Mouse (Mus musculus): ENCODE data around the gene Nop58. TPM values are rescaled to one million over a fixed set of nuclear protein-coding genes. Genes with fewer than 3 reads are reported as not detected.
A peak's percentile ranks its signal among the peaks of the same experiment; 100 is the strongest.
"Not testable (repeated sequence)": the region's sequence is repeated elsewhere in the genome, so short reads cannot be mapped to it uniquely, and the experiment has no call there.

Gene Nop58
- total RNA-seq (2021): 10 to 100 TPM; 18.5 to 26.9 TPM
- long read RNA-seq, experiment 1, full-length matches to known transcripts: 2 of 6 reads
- long read RNA-seq, experiment 1, partial matches to known transcripts: 2 of 6 reads
- long read RNA-seq, experiment 1, other reads (novel, unspliced or antisense): 2 of 6 reads
- long read RNA-seq, experiment 2, full-length matches to known transcripts: 7 of 14 reads
- long read RNA-seq, experiment 2, partial matches to known transcripts: 3 of 14 reads
- long read RNA-seq, experiment 2, other reads (novel, unspliced or antisense): 4 of 14 reads

- peak; percentile 75 to 80 for DNase-seq
- intact Hi-C loops (cut with DNase I): no loop called here
Measured at GRCm38 (mm10) chr1:59684819-59685755, at the start of gene Nop58. Nop58 (plus strand) TSS chr1:59684971.

GRCm38 (mm10) chr1:59636349-59636748 lies 48.4 kb upstream of the Nop58 start:
- no peak for DNase-seq
- intact Hi-C loops (cut with DNase I): no loop called here

- intact Hi-C loops (cut with DNase I): no loop called here
- DNase-seq: no peak
Measured at GRCm38 (mm10) chr1:59638371-59638770, 46.4 kb upstream of the Nop58 start.

GRCm38 (mm10) chr1:59642488-59642887 lies 42.3 kb upstream of the Nop58 start:
- DNase-seq: no peak
- intact Hi-C loops (cut with DNase I): no loop called here

- DNase-seq; intact Hi-C loops (cut with DNase I): not testable (repeated sequence)
Measured at GRCm38 (mm10) chr1:59646502-59646901, 38.3 kb upstream of the Nop58 start.

- DNase-seq: no peak
- intact Hi-C loops (cut with DNase I): no loop called here
Measured at GRCm38 (mm10) chr1:59651201-59651819, 33.5 kb upstream of the Nop58 start.

GRCm38 (mm10) chr1:59653243-59653911 lies 31.4 kb upstream of the Nop58 start:
- intact Hi-C loops (cut with DNase I): no loop called here

GRCm38 (mm10) chr1:59656244-59657171 lies 28.3 kb upstream of the Nop58 start:
- intact Hi-C loops (cut with DNase I): no loop called here
- no peak for DNase-seq

More at GRCm38 (mm10) chr1:59653243-59653911, 31.4 kb upstream of the Nop58 start:
- DNase-seq: no peak

GRCm38 (mm10) chr1:59663456-59664135 lies 21.2 kb upstream of the Nop58 start:
- intact Hi-C loops (cut with DNase I): no loop called here

GRCm38 (mm10) chr1:59668871-59669270 lies 15.9 kb upstream of the Nop58 start:
- intact Hi-C loops (cut with DNase I): no loop called here

More at GRCm38 (mm10) chr1:59663456-59664135, 21.2 kb upstream of the Nop58 start:
- DNase-seq: no peak

GRCm38 (mm10) chr1:59669962-59670630 lies 14.7 kb upstream of the Nop58 start:
- intact Hi-C loops (cut with DNase I): no loop called here

More at GRCm38 (mm10) chr1:59668871-59669270, 15.9 kb upstream of the Nop58 start:
- DNase-seq: no peak

GRCm38 (mm10) chr1:59670641-59671168 lies 14.1 kb upstream of the Nop58 start, which contains the start of gene Sumo1:
Sumo1 (minus strand) TSS chr1:59670834.
- intact Hi-C loops (cut with DNase I): no loop called here
- DNase-seq: peak; percentile 75 to 76

More at GRCm38 (mm10) chr1:59669962-59670630, 14.7 kb upstream of the Nop58 start:
- peak; percentile 4 to 36 for DNase-seq

GRCm38 (mm10) chr1:59673661-59674060 lies 11.1 kb upstream of the Nop58 start:
- intact Hi-C loops (cut with DNase I): no loop called here
- no peak for DNase-seq

GRCm38 (mm10) chr1:59683926-59684818 lies 599 bp upstream of the Nop58 start:
- intact Hi-C loops (cut with DNase I): no loop called here
- DNase-seq: no peak

GRCm38 (mm10) chr1:59687493-59687892 lies 2.7 kb downstream of the Nop58 start:
- intact Hi-C loops (cut with DNase I): no loop called here
- no peak for DNase-seq

GRCm38 (mm10) chr1:59690467-59690866 lies 5.7 kb downstream of the Nop58 start:
- DNase-seq: no peak
- intact Hi-C loops (cut with DNase I): no loop called here

- intact Hi-C loops (cut with DNase I): no loop called here
- DNase-seq: no peak
Measured at GRCm38 (mm10) chr1:59697751-59698150, 13.0 kb downstream of the Nop58 start.
